Mouse (Mus musculus): ENCODE measurements around the gene Samhd1.
A peak's percentile ranks its signal among the peaks of the same experiment; 100 is the strongest.

Gene Samhd1

DNA sequence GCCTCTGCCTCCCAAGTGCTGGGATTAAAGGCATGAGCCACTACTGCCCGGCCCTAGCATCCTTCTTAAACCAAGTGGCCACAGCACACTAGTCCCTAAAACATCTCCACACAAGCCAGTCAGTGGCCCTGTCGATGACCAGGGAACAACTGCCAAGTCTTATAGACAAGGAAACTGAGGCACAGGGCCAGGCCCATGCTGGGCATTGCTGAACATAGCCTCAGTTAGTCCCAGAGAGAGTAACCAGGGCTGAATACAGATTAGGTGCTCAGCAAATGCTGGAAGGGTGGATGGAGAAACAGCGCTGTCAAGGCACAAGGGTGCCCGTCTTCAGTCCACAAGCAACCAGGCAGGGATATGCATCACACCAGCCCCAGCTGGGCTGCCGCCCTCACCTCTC is 81.9 kb downstream of the Samhd1 start:
- no peak for DNase-seq (ENCODE audit: low spot score)

DNA sequence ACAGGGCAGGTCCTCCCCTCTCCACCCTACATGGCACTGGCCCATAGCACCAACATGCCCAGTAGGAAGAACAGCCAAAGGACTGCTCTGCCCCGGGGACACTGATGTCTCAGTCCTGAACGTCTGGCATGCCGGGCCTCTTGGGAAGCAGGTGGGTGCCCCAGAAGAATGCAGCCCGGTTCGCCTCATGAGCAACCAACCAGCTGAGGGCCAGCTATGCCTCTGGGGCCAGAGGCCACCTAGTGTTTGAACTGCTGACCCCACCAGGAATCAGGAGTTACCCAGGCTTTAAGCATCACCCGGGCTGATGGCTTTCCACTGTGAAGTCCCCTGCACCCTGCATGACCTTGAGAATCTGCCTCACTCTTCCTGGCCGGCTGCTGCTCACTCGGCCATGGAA is 82.6 kb downstream of the Samhd1 start:
- DNase-seq (ENCODE audit: low spot score) = no peak

DNA sequence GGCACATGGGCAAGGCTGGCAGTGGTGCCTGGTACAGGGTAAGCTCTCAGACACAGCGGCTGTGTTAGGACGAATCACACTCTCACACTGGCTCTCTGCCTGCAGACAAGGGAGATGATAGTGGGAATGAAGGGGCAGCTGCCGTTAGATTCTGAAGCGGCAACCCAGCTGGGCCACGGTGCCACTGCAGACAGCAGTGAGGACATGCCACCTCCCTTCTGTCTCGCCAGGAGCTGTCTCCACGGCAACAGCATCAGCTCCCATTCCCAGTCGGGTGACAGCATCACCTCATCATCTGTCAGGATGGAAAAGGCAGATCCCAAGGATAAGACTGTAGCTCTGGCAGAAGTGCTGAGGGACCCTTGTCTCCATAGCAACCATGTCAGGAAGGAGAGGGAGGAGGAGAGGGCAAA is 85.2 kb downstream of the Samhd1 start:
- peak; percentile 68 for DNase-seq (ENCODE audit: low spot score)

DNA sequence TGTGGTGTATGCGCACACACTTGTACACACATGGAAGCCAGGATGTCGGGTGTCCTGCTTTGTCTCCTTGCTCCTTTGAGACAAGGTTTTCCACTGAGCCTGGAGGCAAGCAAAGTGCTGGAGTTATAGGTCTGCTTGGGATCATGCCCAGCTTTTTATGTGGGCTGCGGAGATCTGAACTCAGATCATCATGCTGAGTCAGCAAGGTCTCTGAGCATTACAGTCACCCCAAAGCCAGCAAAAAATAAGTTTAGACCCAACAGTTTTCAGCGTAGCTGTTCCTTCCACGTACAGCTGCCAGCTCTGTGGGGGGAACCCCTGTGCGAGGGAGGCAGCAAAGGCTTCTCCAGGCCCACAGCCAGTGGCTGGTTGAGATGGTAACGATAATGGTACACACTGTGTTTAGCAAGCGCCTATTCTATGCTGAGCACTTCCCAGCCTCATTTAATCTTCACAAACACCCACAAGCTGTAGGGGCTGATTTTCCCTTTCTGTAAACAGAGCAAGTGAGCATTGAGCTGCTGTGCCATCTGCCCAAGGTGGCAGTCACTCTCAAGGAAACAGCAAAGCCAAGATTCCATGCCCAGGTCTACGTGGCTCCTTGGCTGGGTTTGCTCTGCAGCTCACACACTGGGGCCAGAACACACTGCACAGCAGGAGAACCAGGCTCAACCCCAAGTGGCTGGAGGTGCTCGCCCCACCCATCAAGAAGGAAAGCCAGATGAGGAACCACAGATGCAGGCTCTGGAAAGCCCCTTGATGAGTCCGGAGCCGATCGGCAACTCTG is 86.5 kb downstream of the Samhd1 start:
- no peak for DNase-seq (ENCODE audit: low spot score)
